In genomic region chr15:69617998-69618397, GRCm38 (mm10) we compare ENCODE assay signal across 24 mouse cellular contexts.
"Had no signal": no experiment of that assay in that cellular context is flagged by ENCODE, and none has a peak within 500 bp of the region (broad histone marks: within the 10 kb centered on the region; RNA-seq: fewer than 3 reads in every experiment).

No protein-coding gene starts in this region.

- H3K9ac ChIP-seq: heart, embryonic 12.5 days; hindbrain, embryonic 13.5 days; hindbrain, embryonic 15.5 days; intestine, embryonic 15.5 days; kidney, embryonic 15.5 days; limb, embryonic 13.5 days; limb, embryonic 15.5 days; liver, embryonic 12.5 days had no signal

- H3K9me3 ChIP-seq: heart, embryonic 10.5 days; heart, embryonic 12.5 days; hindbrain, embryonic 13.5 days; hindbrain, embryonic 15.5 days; intestine, embryonic 15.5 days; kidney, embryonic 15.5 days; limb, embryonic 13.5 days; limb, embryonic 15.5 days; liver, embryonic 12.5 days had no signal

- DNase-seq: gastrocnemius, postnatal 14 days; gastrocnemius, postnatal 36 days; heart, adult 18-20 months; heart, postnatal 10 days; heart, postnatal 4 days; kidney, adult 18-20 months; kidney, adult 8-10 months; kidney, postnatal 14 days; kidney, postnatal 36 days; layer of hippocampus, adult 9-11 months; layer of hippocampus, postnatal 36 days; left cerebral cortex, postnatal 4 days had no signal

- H3K27me3 ChIP-seq: heart, embryonic 12.5 days; hindbrain, embryonic 13.5 days; hindbrain, embryonic 15.5 days; intestine, embryonic 15.5 days; kidney, embryonic 15.5 days; limb, embryonic 13.5 days; limb, embryonic 15.5 days; liver, embryonic 12.5 days had no signal

- H3K36me3 ChIP-seq: heart, embryonic 10.5 days; heart, embryonic 12.5 days; hindbrain, embryonic 13.5 days; hindbrain, embryonic 15.5 days; intestine, embryonic 15.5 days; kidney, embryonic 15.5 days; limb, embryonic 13.5 days; limb, embryonic 15.5 days; liver, embryonic 12.5 days had no signal

- ATAC-seq: hindbrain, postnatal 0 days; intestine, embryonic 15.5 days; intestine, postnatal 0 days; liver, embryonic 12.5 days had no signal

- H3K4me1 ChIP-seq: heart, embryonic 10.5 days; hindbrain, embryonic 13.5 days; hindbrain, embryonic 15.5 days; intestine, embryonic 15.5 days; kidney, embryonic 15.5 days; limb, embryonic 13.5 days; limb, embryonic 15.5 days; liver, embryonic 12.5 days had no signal

- H3K4me3 ChIP-seq: heart, embryonic 10.5 days; heart, embryonic 12.5 days; hindbrain, embryonic 13.5 days; hindbrain, embryonic 15.5 days; intestine, embryonic 15.5 days; kidney, embryonic 15.5 days; limb, embryonic 13.5 days; limb, embryonic 15.5 days; liver, embryonic 12.5 days had no signal

- H3K27ac ChIP-seq: heart, embryonic 10.5 days; hindbrain, embryonic 13.5 days; hindbrain, embryonic 15.5 days; hindbrain, postnatal 0 days; intestine, embryonic 15.5 days; kidney, embryonic 15.5 days; kidney, postnatal 0 days; limb, embryonic 13.5 days; limb, embryonic 15.5 days; liver, embryonic 12.5 days had no signal

- H3K4me2 ChIP-seq: heart, embryonic 12.5 days; hindbrain, embryonic 13.5 days; hindbrain, embryonic 15.5 days; intestine, embryonic 15.5 days; kidney, embryonic 15.5 days; limb, embryonic 13.5 days; limb, embryonic 15.5 days; liver, embryonic 12.5 days had no signal
